Mouse (Mus musculus) thymus, adult 2 months (tissue): ENCODE data around the gene Arhgap21. TPM values are rescaled to one million over a fixed set of nuclear protein-coding genes. Genes with fewer than 3 reads are reported as not detected.

Source experiments
- DNase-seq: peaks from one replicate; pipeline ENCODE4 v3.0.0; 2021
- H3K27ac ChIP-seq: fragments of 200-500 bp; 2 replicates; pipeline ENCODE4 v1.5.1; 2012; ENCODE audit warnings: low read length, control low read depth; ENCODE audit not compliant: control insufficient read depth, insufficient read depth
- H3K27me3 ChIP-seq: fragments of 200-500 bp; 2 replicates; pipeline ENCODE4 v1.6.1; 2012; ENCODE audit warnings: mild to moderate bottlenecking, low read length, moderate library complexity, mixed read lengths; ENCODE audit not compliant: control insufficient read depth, insufficient read depth
- H3K36me3 ChIP-seq: fragments of 200-500 bp; 2 replicates; pipeline ENCODE4 v1.6.1; 2012; ENCODE audit warnings: mild to moderate bottlenecking, low read length, moderate library complexity; ENCODE audit not compliant: control insufficient read depth, insufficient read depth
- H3K4me1 ChIP-seq: fragments of 200-500 bp; replicated peaks from 2 replicates; pipeline ENCODE4 v1.6.1; 2012; ENCODE audit warnings: low read length; ENCODE audit not compliant: control insufficient read depth, insufficient read depth
- H3K4me3 ChIP-seq: fragments of 200-500 bp; 2 replicates; pipeline ENCODE4 v1.5.1; 2012; ENCODE audit warnings: mild to moderate bottlenecking, low read length, control low read depth, moderate library complexity; ENCODE audit not compliant: control insufficient read depth, insufficient read depth
- CTCF ChIP-seq: fragments of 200-500 bp; IDR thresholded peaks from 2 replicates; pipeline ENCODE4 v1.5.1; 2012; ENCODE audit warnings: mild to moderate bottlenecking, control low read depth, low read length, moderate library complexity, borderline replicate concordance; ENCODE audit not compliant: control insufficient read depth, poor library complexity, insufficient read depth; ENCODE audit errors: extremely low read depth
- POLR2A ChIP-seq: fragments of 200-500 bp; IDR thresholded peaks from 2 replicates; pipeline ENCODE4 v1.6.1; 2012; ENCODE audit warnings: mild to moderate bottlenecking, low read length, control low read depth, moderate library complexity; ENCODE audit not compliant: control insufficient read depth, poor library complexity, insufficient read depth; ENCODE audit errors: extremely low read depth
- WGBS: fragments of 180-500 bp; shearing (Covaris S2); methylation state at CpG from one replicate; pipeline ENCODE4 v1.1.7; 2018; 5-methylcytosine and 5-hydroxymethylcytosine counted together
- polyA plus RNA-seq: library from polyadenylated mRNA; depleted of rRNA; stranded (reverse); fragments of >200 nt; gene quantifications from 2 replicates; pipeline ENCODE4 v1.2.3, GENCODE M21; 2012

Arhgap21 gene
- polyA plus RNA-seq, 1 experiment = 5.3 TPM

DNA sequence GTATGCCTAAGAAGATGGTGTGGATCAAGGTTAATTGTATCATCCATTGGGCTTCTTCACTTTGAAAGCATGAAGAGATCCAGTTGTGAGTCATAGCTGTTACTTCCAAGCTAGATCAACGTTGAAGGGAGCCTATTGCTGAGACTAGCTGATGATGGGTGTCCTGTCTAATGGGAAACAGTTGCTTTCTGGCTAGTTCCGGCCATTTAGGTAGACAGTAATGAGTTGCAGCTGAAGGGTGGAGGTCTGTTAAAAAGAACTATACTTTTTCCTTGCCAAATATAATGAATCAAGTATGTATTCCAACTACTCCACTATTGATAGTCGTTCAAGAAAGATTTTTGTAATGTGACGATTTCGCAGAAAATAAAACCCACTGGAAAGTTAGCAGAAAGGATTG lies 32.5 kb upstream of the Arhgap21 start:
- H3K36me3 ChIP-seq = no peaks in the 10 kb centered on the region
- no peaks in the 10 kb centered on the region for H3K27me3 ChIP-seq
- no peak overlapping the region for H3K27ac ChIP-seq
- TF ChIP-seq POLR2A = no peak
- TF ChIP-seq CTCF = no peak
- H3K4me1 ChIP-seq = no peaks in the 10 kb centered on the region
- DNase-seq = no peak
- 89% methylated on average over 5 of the region's 5 CpGs for WGBS
- H3K4me3 ChIP-seq = no peak overlapping the region

DNA sequence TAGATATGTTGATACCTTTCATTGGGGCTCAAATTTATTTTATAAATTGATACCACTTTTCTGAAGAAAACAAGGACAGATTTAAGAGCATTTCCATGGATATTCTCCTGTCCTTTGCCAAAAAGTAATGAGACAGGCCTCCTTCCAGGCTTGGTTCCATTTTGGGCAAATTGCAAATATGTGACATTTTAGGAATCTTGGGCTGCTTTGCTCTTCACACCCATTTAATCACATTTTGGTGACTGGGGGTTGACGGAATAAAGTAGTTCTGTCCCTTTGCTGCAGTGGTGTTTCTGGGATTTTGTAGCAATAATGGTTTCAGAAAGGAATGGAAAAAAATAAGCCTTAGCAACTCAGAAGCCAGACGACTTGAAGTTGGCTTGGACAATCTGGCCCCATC lies 26.9 kb upstream of the Arhgap21 start:
- WGBS = 93% methylated on average over 2 of the region's 2 CpGs
- Histone ChIP-seq H3K27me3 (no peaks in the 10 kb centered on the region), H3K27ac (no peak overlapping the region), H3K4me1 (no peaks in the 10 kb centered on the region), H3K4me3 (no peak overlapping the region), H3K36me3 (no peaks in the 10 kb centered on the region)
- no peak for DNase-seq
- TF ChIP-seq POLR2A (no peak), CTCF (no peak)

DNA sequence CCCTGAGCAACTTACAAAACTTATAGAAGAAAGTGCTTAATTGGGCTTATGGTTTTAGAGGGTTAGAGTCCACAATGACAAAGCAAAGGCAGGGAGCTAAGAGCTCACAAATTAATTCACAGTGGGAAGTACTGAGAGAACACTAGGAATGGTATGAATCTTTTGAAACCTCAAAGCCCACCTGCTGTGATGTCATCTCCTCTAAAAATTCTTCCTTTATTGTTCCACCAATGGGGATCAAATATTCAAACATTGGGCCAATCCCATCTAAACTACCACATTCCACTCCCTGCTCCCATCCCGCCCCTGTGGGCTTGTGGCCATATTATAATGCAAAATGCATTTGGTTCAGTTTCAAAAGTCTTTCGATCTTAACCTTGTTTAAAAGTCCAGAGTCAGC lies 22.8 kb upstream of the Arhgap21 start:
- WGBS = 94% methylated on average over 2 of the region's 2 CpGs
- Histone ChIP-seq H3K27ac (no peak overlapping the region), H3K27me3 (no peaks in the 10 kb centered on the region), H3K4me3 (no peak overlapping the region), H3K36me3 (no peaks in the 10 kb centered on the region), H3K4me1 (no peaks in the 10 kb centered on the region)
- TF ChIP-seq POLR2A (no peak), CTCF (no peak)
- DNase-seq = no peak

DNA sequence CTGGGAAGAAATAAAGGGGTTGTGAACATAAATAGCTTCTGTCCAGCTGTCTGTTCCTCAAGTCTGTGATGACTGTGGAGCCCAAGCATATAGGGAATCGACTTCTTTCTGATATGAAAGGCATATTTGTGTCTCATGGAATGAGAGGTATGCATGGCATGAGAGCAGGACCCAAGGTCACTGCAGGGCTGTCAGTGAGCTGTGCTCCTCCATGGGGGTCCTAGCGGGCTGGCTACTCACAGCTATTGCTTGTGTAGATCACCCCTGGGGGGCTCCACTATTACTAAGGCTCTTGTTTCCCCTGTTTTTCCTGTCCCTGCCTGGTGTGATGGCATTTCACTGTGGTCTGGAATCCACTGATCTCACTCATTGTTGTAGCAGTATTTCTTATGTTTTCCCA lies 22.2 kb upstream of the Arhgap21 start:
- no peaks in the 10 kb centered on the region for H3K27me3 ChIP-seq
- no peak for DNase-seq
- no peak overlapping the region for H3K4me3 ChIP-seq
- H3K4me1 ChIP-seq = no peaks in the 10 kb centered on the region
- H3K36me3 ChIP-seq = no peaks in the 10 kb centered on the region
- 86% methylated on average over 2 of the region's 2 CpGs for WGBS
- H3K27ac ChIP-seq = no peak overlapping the region
- no peak for TF ChIP-seq POLR2A

DNA sequence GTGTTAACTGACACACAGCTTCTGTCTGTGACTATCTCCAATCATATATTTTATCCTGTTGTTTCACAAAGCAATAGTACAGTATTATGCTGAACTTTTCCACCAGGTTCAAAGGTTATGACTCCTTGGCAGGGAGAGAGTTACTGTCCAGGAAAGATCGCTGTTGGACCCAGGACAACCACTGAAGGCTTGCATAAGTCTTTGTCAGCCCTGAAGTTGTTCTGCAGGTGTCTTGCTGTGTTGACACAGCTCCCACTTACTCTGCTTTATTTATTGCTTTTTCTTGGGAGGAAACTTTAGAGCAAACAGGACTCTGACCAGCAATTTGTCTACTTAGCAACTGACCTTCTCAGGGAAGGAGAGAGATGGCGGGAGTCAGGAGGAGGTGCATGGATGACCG lies 21.4 kb upstream of the Arhgap21 start:
- H3K36me3 ChIP-seq = no peaks in the 10 kb centered on the region
- H3K27ac ChIP-seq = no peak overlapping the region
- no peak for DNase-seq
- H3K4me3 ChIP-seq = no peak overlapping the region
- no peaks in the 10 kb centered on the region for H3K4me1 ChIP-seq
- no peak for TF ChIP-seq CTCF
- no peak for TF ChIP-seq POLR2A
- no peaks in the 10 kb centered on the region for H3K27me3 ChIP-seq
- WGBS = 97% methylated on average over 3 of the region's 3 CpGs

DNA sequence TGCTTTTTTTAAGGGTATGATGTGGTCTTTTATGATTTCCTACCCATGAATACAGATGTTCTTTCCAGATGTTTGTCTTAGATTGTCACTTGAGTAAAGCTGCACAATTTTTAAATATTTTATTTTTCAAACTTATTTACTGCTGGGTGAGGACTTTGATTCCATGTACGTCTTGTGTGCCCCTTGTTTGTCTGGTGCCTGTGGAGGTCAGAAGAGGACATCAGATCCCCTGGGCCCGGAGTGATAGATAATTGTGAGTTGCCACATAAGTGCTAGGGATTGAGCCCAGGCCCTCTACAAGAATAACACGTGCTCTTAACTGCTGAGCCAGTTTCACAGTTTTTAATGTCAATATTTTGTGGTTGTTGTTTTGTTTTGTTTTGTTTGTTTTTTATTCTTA lies 19.1 kb upstream of the Arhgap21 start:
- H3K4me3 ChIP-seq = no peak overlapping the region
- H3K4me1 ChIP-seq = no peaks in the 10 kb centered on the region
- no peaks in the 10 kb centered on the region for H3K36me3 ChIP-seq
- no peak overlapping the region for H3K27ac ChIP-seq
- 91% methylated on average over 3 of the region's 3 CpGs for WGBS
- H3K27me3 ChIP-seq = no peaks in the 10 kb centered on the region
- DNase-seq = no peak
- TF ChIP-seq POLR2A = no peak
- TF ChIP-seq CTCF = no peak

DNA sequence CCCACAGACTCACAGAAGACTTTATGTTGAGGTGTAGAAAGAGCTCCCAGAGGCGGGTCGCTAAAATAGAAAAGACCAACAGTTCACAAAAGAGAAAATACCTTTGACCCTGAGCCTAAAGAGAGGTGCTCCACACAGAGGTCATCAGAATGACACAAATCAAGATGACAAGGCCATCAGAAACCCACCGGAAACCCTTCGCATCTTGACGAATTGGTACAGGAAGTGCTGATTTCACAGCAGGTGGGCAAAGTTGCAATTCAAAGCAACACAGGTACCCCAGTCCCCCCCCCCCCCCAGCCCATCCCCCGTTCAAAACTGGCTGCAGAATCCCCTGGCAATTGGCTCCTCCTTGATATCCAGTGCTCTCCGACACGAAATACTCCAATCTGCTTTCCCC lies 10.0 kb upstream of the Arhgap21 start:
- no peaks in the 10 kb centered on the region for H3K36me3 ChIP-seq
- H3K4me1 ChIP-seq = no peaks in the 10 kb centered on the region
- TF ChIP-seq POLR2A = no peak
- no peak for TF ChIP-seq CTCF
- H3K27me3 ChIP-seq = no peaks in the 10 kb centered on the region
- no peak overlapping the region for H3K27ac ChIP-seq
- WGBS = 77% methylated on average over 8 of the region's 8 CpGs
- no peak for DNase-seq
- H3K4me3 ChIP-seq = no peak overlapping the region
